Mouse (Mus musculus) myocyte (in vitro differentiated cells): ENCODE measurements around the gene Bcar3. TPM values are rescaled to one million over a fixed set of nuclear protein-coding genes. Genes with fewer than 3 reads are reported as not detected.

Experiments used
- H3K27me3 ChIP-seq: one replicate; pipeline ENCODE4 v1.6.1; 2011; ENCODE audit not compliant: control insufficient read depth, insufficient read depth, insufficient read length
- H3K36me3 ChIP-seq: one replicate; pipeline ENCODE4 v1.6.1; 2011; ENCODE audit not compliant: control insufficient read depth, insufficient read depth
- H3K4me2 ChIP-seq: one replicate; pipeline ENCODE4 v1.6.1; 2011; ENCODE audit warnings: low read depth, control low read depth
- H3K4me3 ChIP-seq: one replicate; pipeline ENCODE4 v1.5.1; 2011; ENCODE audit warnings: mild to moderate bottlenecking, control low read depth, moderate library complexity
- H3K79me2 ChIP-seq: one replicate; pipeline ENCODE4 v1.6.1; 2011; ENCODE audit not compliant: control insufficient read depth, insufficient read depth
- H3ac ChIP-seq: one replicate; pipeline ENCODE4 v1.6.1; 2011; ENCODE audit not compliant: control insufficient read depth, insufficient read length
- CEBPB ChIP-seq: IDR thresholded peaks from 2 replicates; pipeline ENCODE4 v1.6.1; 2011; ENCODE audit warnings: mild to moderate bottlenecking, moderate library complexity; ENCODE audit not compliant: poor library complexity, insufficient read depth, severe bottlenecking
- E2F4 ChIP-seq: IDR thresholded peaks from one replicate; pipeline ENCODE4 v1.6.1; 2011; ENCODE audit warnings: mild to moderate bottlenecking, control low read depth, moderate library complexity; ENCODE audit not compliant: insufficient read depth
- MAX ChIP-seq: IDR thresholded peaks from one replicate; pipeline ENCODE4 v1.6.1; 2011; ENCODE audit warnings: low read depth, mild to moderate bottlenecking, control low read depth
- MYOD1 ChIP-seq, 3 experiments: IDR thresholded peaks; one replicate each; pipeline ENCODE4 v1.6.1; 2011; ENCODE audit warnings: control low read depth in 2 of 3, low read depth in 2 of 3, mild to moderate bottlenecking in 2 of 3, moderate library complexity in 1 of 3; ENCODE audit not compliant: insufficient read length in 2 of 3, control insufficient read depth in 1 of 3
- MYOG ChIP-seq, 3 experiments: IDR thresholded peaks; one replicate each; pipeline ENCODE4 v1.6.1; 2011; ENCODE audit warnings: control low read depth in 2 of 3, low read depth in 2 of 3, mild to moderate bottlenecking in 2 of 3; ENCODE audit not compliant: insufficient read length in 2 of 3, control insufficient read depth in 1 of 3, insufficient read depth in 1 of 3
- POLR2A ChIP-seq: IDR thresholded peaks from one replicate; pipeline ENCODE4 v1.6.1; 2011; ENCODE audit warnings: low read depth, mild to moderate bottlenecking, control low read depth, moderate library complexity; ENCODE audit not compliant: insufficient read length
- POLR2AphosphoS2 ChIP-seq: IDR thresholded peaks from one replicate; pipeline ENCODE4 v1.6.1; 2011; ENCODE audit warnings: low read depth, control low read depth; ENCODE audit not compliant: insufficient read length
- REST ChIP-seq: IDR thresholded peaks from one replicate; pipeline ENCODE4 v1.6.1; 2011; ENCODE audit warnings: mild to moderate bottlenecking, control low read depth, moderate library complexity; ENCODE audit not compliant: insufficient read depth, insufficient read length
- SRF ChIP-seq: IDR thresholded peaks from one replicate; pipeline ENCODE4 v1.6.1; 2011; ENCODE audit warnings: low read depth; ENCODE audit not compliant: control insufficient read depth, insufficient read length
- TCF12 ChIP-seq: IDR thresholded peaks from one replicate; pipeline ENCODE4 v1.6.1; 2011; ENCODE audit warnings: mild to moderate bottlenecking, control low read depth; ENCODE audit not compliant: poor library complexity, insufficient read depth, severe bottlenecking
- TCF3 ChIP-seq: IDR thresholded peaks from one replicate; pipeline ENCODE4 v1.6.1; 2011; ENCODE audit warnings: low read depth, control low read depth; ENCODE audit not compliant: insufficient read length
- USF1 ChIP-seq: IDR thresholded peaks from one replicate; pipeline ENCODE4 v1.6.1; 2011; ENCODE audit warnings: low read depth, mild to moderate bottlenecking, control low read depth, moderate library complexity
- polyA plus RNA-seq: library from polyadenylated mRNA; unstranded; fragments of >200 nt; fragmentation: generic; extraction: Trizol; gene quantifications from one replicate; pipeline ENCODE4 v1.2.1, GENCODE M21; 2012; ENCODE audit warnings: missing spikeins

The Bcar3 gene
- polyA plus RNA-seq, 1 experiment, result 21.4 TPM

DNA sequence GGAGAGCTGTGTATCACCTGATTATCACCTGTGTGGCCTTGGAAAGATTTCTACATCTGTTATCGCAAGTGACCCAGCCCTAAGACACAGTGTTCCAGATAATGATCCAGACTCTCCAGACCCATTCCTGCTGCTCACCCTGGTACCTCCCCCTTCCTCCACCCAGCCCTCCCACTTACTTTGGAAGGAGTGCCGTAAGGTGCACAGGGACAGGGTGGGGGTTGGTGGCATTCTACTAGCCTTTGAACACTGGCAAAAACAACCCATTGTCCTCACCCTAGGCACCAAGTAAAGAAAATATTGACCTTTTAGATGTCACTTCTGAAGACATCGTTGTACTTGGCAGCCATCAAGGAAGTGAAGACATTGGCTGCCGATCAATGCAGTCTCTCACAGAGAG, 180.9 kb downstream of the Bcar3 start:
- TF ChIP-seq TCF3, result no peak
- no peak for TF ChIP-seq SRF
- TF ChIP-seq POLR2AphosphoS2, result no peak
- TF ChIP-seq TCF12, result no peak
- TF ChIP-seq MYOG (IDR thresholded peaks at IDR 0.05; ENCODE audit: control insufficient read depth in 1 of 3, insufficient read depth in 1 of 3, insufficient read length in 2 of 3, low read depth in 2 of 3), result no peak
- no peak for TF ChIP-seq E2F4
- no peak for TF ChIP-seq MAX
- TF ChIP-seq REST, result no peak
- no peak for TF ChIP-seq MYOD1 (IDR thresholded peaks at IDR 0.05; ENCODE audit: control insufficient read depth in 1 of 3, insufficient read length in 2 of 3, low read depth in 2 of 3)
- TF ChIP-seq POLR2A, result no peak
- TF ChIP-seq USF1, result no peak
- no peak for TF ChIP-seq CEBPB
- Histone ChIP-seq H3K4me2 (no peak overlapping the region), H3ac (no peak overlapping the region), H3K27me3 (no peaks in the 10 kb centered on the region), H3K4me3 (no peak overlapping the region), H3K79me2 (peaks cover 73% of the 10 kb centered on the region), H3K36me3 (no peaks in the 10 kb centered on the region)

DNA sequence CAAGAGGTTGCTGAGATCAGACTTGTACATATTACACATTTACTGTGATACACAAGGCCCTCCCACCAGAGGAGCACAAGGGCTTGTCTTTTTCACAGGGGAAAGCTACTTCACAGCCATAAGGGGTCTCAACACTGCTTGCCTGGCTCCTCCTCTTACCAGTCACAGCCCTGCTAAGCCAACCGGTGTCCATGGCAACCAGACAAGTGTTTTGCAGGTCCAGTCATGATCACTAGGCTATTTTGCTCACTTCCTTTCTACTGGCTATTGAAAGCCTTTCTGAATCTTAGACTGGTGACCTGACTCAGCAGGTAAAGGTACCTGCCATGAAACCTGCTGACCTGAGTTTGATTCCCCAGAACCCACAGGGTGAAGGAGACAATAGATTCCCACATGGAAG, 181.8 kb downstream of the Bcar3 start:
- Histone ChIP-seq H3ac (no peak overlapping the region), H3K4me3 (no peak overlapping the region), H3K27me3 (no peaks in the 10 kb centered on the region), H3K4me2 (no peak overlapping the region), H3K79me2 (peaks cover 79% of the 10 kb centered on the region), H3K36me3 (no peaks in the 10 kb centered on the region)
- TF ChIP-seq TCF12 (no peak), TCF3 (no peak), MYOG (IDR thresholded peaks at IDR 0.05; ENCODE audit: control insufficient read depth in 1 of 3, insufficient read depth in 1 of 3, insufficient read length in 2 of 3, low read depth in 2 of 3) (no peak), E2F4 (no peak), REST (no peak), USF1 (no peak), MYOD1 (IDR thresholded peaks at IDR 0.05; ENCODE audit: control insufficient read depth in 1 of 3, insufficient read length in 2 of 3, low read depth in 2 of 3) (no peak)

DNA sequence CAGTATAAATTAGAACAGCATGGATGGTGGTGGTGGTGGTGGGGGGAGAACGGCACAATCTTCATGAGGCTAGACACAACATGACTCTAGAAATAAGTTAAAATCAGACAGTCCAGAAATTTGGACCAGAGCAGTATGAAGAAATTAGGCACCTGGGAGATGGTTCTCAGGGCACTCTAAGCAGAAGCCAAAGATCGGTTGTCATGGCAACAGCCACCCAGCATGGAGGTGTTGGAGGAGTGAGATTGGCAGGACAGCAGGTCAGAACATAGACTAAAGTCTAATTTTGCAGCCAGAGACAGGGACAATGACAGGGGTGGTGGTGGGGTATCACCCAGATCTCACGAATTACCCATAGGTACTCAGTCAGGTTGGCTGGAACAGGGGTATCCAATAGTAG, 182.7 kb downstream of the Bcar3 start:
- Histone ChIP-seq H3K36me3 (no peaks in the 10 kb centered on the region), H3K27me3 (no peaks in the 10 kb centered on the region), H3ac (no peak overlapping the region), H3K79me2 (peaks cover 89% of the 10 kb centered on the region), H3K4me2 (no peak overlapping the region), H3K4me3 (no peak overlapping the region)
- TF ChIP-seq USF1, result no peak
- TF ChIP-seq CEBPB, result no peak
- no peak for TF ChIP-seq TCF12
- TF ChIP-seq MYOG (IDR thresholded peaks at IDR 0.05; ENCODE audit: control insufficient read depth in 1 of 3, insufficient read depth in 1 of 3, insufficient read length in 2 of 3, low read depth in 2 of 3), result no peak
- no peak for TF ChIP-seq TCF3
- no peak for TF ChIP-seq MAX
- TF ChIP-seq E2F4, result no peak
- TF ChIP-seq SRF, result no peak
- TF ChIP-seq MYOD1 (IDR thresholded peaks at IDR 0.05; ENCODE audit: control insufficient read depth in 1 of 3, insufficient read length in 2 of 3, low read depth in 2 of 3), result no peak
- no peak for TF ChIP-seq POLR2A
- TF ChIP-seq POLR2AphosphoS2, result no peak

DNA sequence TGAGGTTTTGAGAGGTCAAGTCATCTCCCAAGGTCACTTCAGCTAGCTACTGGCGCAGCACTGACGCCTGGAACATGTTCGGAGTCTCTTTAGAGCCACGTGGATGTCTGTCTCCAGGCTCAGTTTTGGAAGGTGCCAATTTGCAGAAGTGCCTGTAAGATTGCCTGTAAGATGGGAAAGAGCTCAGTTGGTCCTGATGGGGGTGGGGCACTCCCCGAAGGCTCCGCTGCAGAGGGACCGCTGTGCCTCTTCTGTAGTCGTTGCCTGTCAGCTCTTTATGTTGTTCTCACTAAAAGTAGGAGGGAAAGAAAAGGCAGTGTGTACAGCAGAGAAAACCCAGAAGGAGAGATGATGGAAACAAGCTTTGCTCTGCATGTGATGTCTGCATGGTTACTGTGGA, 183.6 kb downstream of the Bcar3 start:
- TF ChIP-seq POLR2A, result no peak
- no peak for TF ChIP-seq E2F4
- TF ChIP-seq MYOG (IDR thresholded peaks at IDR 0.05; ENCODE audit: control insufficient read depth in 1 of 3, insufficient read depth in 1 of 3, insufficient read length in 2 of 3, low read depth in 2 of 3), result no peak
- no peak for TF ChIP-seq USF1
- no peak for TF ChIP-seq REST
- TF ChIP-seq TCF3, result no peak
- no peak for TF ChIP-seq TCF12
- TF ChIP-seq CEBPB, result no peak
- no peak for TF ChIP-seq POLR2AphosphoS2
- TF ChIP-seq MYOD1 (IDR thresholded peaks at IDR 0.05; ENCODE audit: control insufficient read depth in 1 of 3, insufficient read length in 2 of 3, low read depth in 2 of 3), result no peak
- no peak for TF ChIP-seq SRF
- TF ChIP-seq MAX, result no peak
- H3ac ChIP-seq, result no peak overlapping the region
- H3K4me3 ChIP-seq, result no peak overlapping the region
- no peaks in the 10 kb centered on the region for H3K27me3 ChIP-seq
- H3K4me2 ChIP-seq, result no peak overlapping the region
- H3K79me2 ChIP-seq, result peaks cover 83% of the 10 kb centered on the region
- no peaks in the 10 kb centered on the region for H3K36me3 ChIP-seq

DNA sequence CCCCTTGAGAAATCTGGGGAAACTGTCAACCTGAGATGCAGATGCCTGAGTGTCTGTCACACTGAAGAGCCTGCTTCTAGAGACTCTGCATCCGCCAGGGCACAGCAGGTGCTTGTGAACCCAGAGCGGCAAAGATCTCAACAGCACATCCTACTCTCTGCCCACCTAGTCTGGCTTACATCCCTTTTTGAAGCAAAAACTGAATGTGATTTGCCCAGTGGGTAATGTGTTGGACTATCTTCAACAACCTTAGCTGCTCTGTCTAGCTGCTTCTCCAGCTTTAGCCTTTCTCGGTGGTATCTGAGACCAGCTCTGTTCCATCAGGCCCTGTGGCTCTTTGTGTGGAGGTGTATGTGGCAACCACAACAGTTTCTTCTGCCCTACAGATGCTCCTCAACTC, 184.8 kb downstream of the Bcar3 start:
- H3K36me3 ChIP-seq, result no peaks in the 10 kb centered on the region
- H3K4me2 ChIP-seq, result no peak overlapping the region
- no peaks in the 10 kb centered on the region for H3K27me3 ChIP-seq
- H3K4me3 ChIP-seq, result no peak overlapping the region
- peaks cover 78% of the 10 kb centered on the region for H3K79me2 ChIP-seq
- TF ChIP-seq MYOG (IDR thresholded peaks at IDR 0.05; ENCODE audit: control insufficient read depth in 1 of 3, insufficient read depth in 1 of 3, insufficient read length in 2 of 3, low read depth in 2 of 3) (no peak), POLR2AphosphoS2 (no peak), POLR2A (no peak), E2F4 (no peak), TCF12 (no peak)
- no peak overlapping the region for H3ac ChIP-seq
